In the genomic region with DNA sequence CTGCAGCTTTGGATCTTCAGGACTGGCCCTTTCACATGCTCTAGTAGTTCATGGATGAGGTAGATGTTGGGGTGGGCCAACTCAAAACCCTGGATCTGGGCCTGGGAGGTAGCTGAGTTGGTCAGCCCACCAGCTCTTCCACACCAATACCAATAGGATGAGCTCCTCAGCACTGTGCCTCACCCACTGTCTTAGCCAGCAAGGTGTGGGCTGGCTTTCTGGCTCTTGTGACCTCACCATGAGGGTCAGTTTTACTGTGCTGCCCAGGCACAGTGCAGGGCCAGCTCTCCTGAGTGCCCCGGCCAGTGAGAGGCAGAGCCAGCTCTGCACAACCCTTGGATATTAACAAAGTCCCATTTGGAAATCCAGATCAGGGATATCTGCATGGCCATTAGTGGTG, we compare ENCODE assay signal across 26 mouse cellular contexts. TPM values are rescaled to one million over a fixed set of nuclear protein-coding genes. Genes with fewer than 3 reads are reported as not detected.
DNase-seq lines count a peak whose midpoint lies in the region; ATAC-seq and TF ChIP-seq lines count a peak whose summit lies in the region.
"Had no signal": no experiment of that assay in that cellular context is flagged by ENCODE, and none has a peak within 500 bp of the region (broad histone marks: within the 10 kb centered on the region; RNA-seq: fewer than 3 reads in every experiment).

No protein-coding gene starts in this region.

- no peaks in the 10 kb centered on the region for H3K9me3 ChIP-seq in ES-E14 (ENCODE audit: control insufficient read depth, insufficient read depth, low read depth, low read length)
- H3K9me3 ChIP-seq in stomach, embryonic 15.5 days: no peaks in the 10 kb centered on the region
- no peaks in the 10 kb centered on the region for H3K9me3 ChIP-seq in intestine, embryonic 16.5 days (ENCODE audit: control insufficient read depth, low read length)
- H3K9me3 ChIP-seq: embryonic facial prominence, embryonic 12.5 days; forebrain, embryonic 13.5 days; forebrain, embryonic 15.5 days had no signal

- no peaks in the 10 kb centered on the region for H3K4me1 ChIP-seq in testis, adult 2 months (ENCODE audit: control insufficient read depth, insufficient read depth, low read length)
- H3K4me1 ChIP-seq in ES-E14 (ENCODE audit: control insufficient read depth in 2 of 2, insufficient read depth in 2 of 2, low read length in 2 of 2, poor library complexity in 1 of 2): no peaks in the 10 kb centered on the region
- H3K4me1 ChIP-seq in stomach, embryonic 15.5 days: no peaks in the 10 kb centered on the region
- no peaks in the 10 kb centered on the region for H3K4me1 ChIP-seq in intestine, embryonic 16.5 days (ENCODE audit: control insufficient read depth, insufficient read depth, low read length)
- H3K4me1 ChIP-seq: embryonic facial prominence, embryonic 10.5 days; embryonic facial prominence, embryonic 12.5 days; forebrain, embryonic 13.5 days; forebrain, embryonic 15.5 days had no signal

- DNase-seq in testis, postnatal 10 days (ENCODE audit: low spot score): no peak
- DNase-seq in ES-E14 (ENCODE audit: low read depth, low spot score): no peak
- DNase-seq in kidney, postnatal 14 days: no peak
- no peak for DNase-seq in adrenal gland, postnatal 36 days
- DNase-seq: adrenal gland, postnatal 10 days; adrenal gland, postnatal 25 days; cerebellum, adult 11-12 months; cerebellum, adult 2 months; cerebellum, adult 9-10 months; cerebellum, postnatal 10 days; cerebellum, postnatal 25 days; forebrain, postnatal 0 days had no signal

- no peaks in the 10 kb centered on the region for H3K27me3 ChIP-seq in testis, adult 2 months (ENCODE audit: control insufficient read depth, insufficient read depth, low read length)
- no peaks in the 10 kb centered on the region for H3K27me3 ChIP-seq in stomach, embryonic 15.5 days (replicated peaks)
- H3K27me3 ChIP-seq in intestine, embryonic 16.5 days (replicated peaks; ENCODE audit: control insufficient read depth, insufficient read depth, low read length): no peaks in the 10 kb centered on the region
- H3K27me3 ChIP-seq: embryonic facial prominence, embryonic 12.5 days; forebrain, embryonic 13.5 days; forebrain, embryonic 15.5 days had no signal

- peak; percentile 21; the same call in 1 of the 2 replicates for TF ChIP-seq POLR2A in testis, adult 2 months (IDR thresholded peaks at IDR 0.05; ENCODE audit: control insufficient read depth, low read depth, low read length)

- no peak overlapping the region for H3K4me3 ChIP-seq in testis, adult 2 months (ENCODE audit: control insufficient read depth, low read depth, low read length)
- H3K4me3 ChIP-seq in ES-E14 (ENCODE audit: insufficient read depth in 1 of 2, low read depth in 1 of 2, low read length in 2 of 2, poor library complexity in 1 of 2, severe bottlenecking in 1 of 2): peak overlapping the region; percentile 12 to 52; a peak in 3 of 4 replicates
- no peak overlapping the region for H3K4me3 ChIP-seq in stomach, embryonic 15.5 days (replicated peaks)
- no peak overlapping the region for H3K4me3 ChIP-seq in intestine, embryonic 16.5 days (ENCODE audit: low read length)
- H3K4me3 ChIP-seq: embryonic facial prominence, embryonic 10.5 days; embryonic facial prominence, embryonic 12.5 days; forebrain, embryonic 13.5 days; forebrain, embryonic 15.5 days had no signal

- no peak overlapping the region for H3K4me2 ChIP-seq in stomach, embryonic 15.5 days
- H3K4me2 ChIP-seq in intestine, embryonic 16.5 days (ENCODE audit: low read depth, low read length): no peak overlapping the region
- H3K4me2 ChIP-seq: embryonic facial prominence, embryonic 12.5 days; forebrain, embryonic 13.5 days; forebrain, embryonic 15.5 days had no signal

- peak; percentile 50; the same call in 1 of the 2 replicates for ATAC-seq in stomach, embryonic 15.5 days (ENCODE audit: insufficient read depth, low FRiP score, low read depth)
- ATAC-seq in intestine, embryonic 16.5 days: no peak
- ATAC-seq: activated CD4-positive, CD25-positive, alpha-beta regulatory T cell, adult 4 months; forebrain, embryonic 13.5 days; forebrain, embryonic 15.5 days; forebrain, postnatal 0 days had no signal

- no peak overlapping the region for H3K27ac ChIP-seq in testis, adult 2 months (ENCODE audit: control insufficient read depth, insufficient read depth, low read depth, low read length)
- H3K27ac ChIP-seq in ES-E14 (ENCODE audit: insufficient read depth, low read depth, low read length, poor library complexity, severe bottlenecking): peak overlapping the region; percentile 69; the same call in 1 of the 2 replicates
- H3K27ac ChIP-seq in stomach, embryonic 15.5 days: no peak overlapping the region
- no peak overlapping the region for H3K27ac ChIP-seq in intestine, embryonic 16.5 days (ENCODE audit: low read length)
- H3K27ac ChIP-seq: embryonic facial prominence, embryonic 10.5 days; embryonic facial prominence, embryonic 12.5 days; forebrain, embryonic 13.5 days; forebrain, embryonic 15.5 days had no signal

- H3K9ac ChIP-seq in ES-E14 (ENCODE audit: insufficient read depth, low read depth, low read length, poor library complexity, severe bottlenecking): 0 out of 2 replicates have a peak overlapping the region, but pooled peaks have one; percentile 16
- no peak overlapping the region for H3K9ac ChIP-seq in stomach, embryonic 15.5 days
- no peak overlapping the region for H3K9ac ChIP-seq in intestine, embryonic 16.5 days (ENCODE audit: low read depth, low read length)
- H3K9ac ChIP-seq: embryonic facial prominence, embryonic 12.5 days; forebrain, embryonic 13.5 days; forebrain, embryonic 15.5 days; forebrain, postnatal 0 days had no signal

- TF ChIP-seq CTCF in testis, adult 2 months (IDR thresholded peaks at IDR 0.05; ENCODE audit: control insufficient read depth, insufficient read depth, insufficient replicate concordance, low read depth, low read length): no peak

- 88% methylated on average over 1 of the region's 1 CpGs for WGBS in stomach, embryonic 15.5 days
- WGBS in intestine, embryonic 16.5 days: 100% methylated on average over 1 of the region's 1 CpGs

- H3K36me3 ChIP-seq in testis, adult 2 months (ENCODE audit: control insufficient read depth, insufficient read depth, low read length): no peaks in the 10 kb centered on the region
- H3K36me3 ChIP-seq in ES-E14 (ENCODE audit: control insufficient read depth, insufficient read depth, low read length, poor library complexity, severe bottlenecking): no peaks in the 10 kb centered on the region
- no peaks in the 10 kb centered on the region for H3K36me3 ChIP-seq in stomach, embryonic 15.5 days
- H3K36me3 ChIP-seq in intestine, embryonic 16.5 days (ENCODE audit: control insufficient read depth, insufficient read depth, low read length): no peaks in the 10 kb centered on the region
- H3K36me3 ChIP-seq: embryonic facial prominence, embryonic 10.5 days; embryonic facial prominence, embryonic 12.5 days; forebrain, embryonic 15.5 days had no signal

- in situ Hi-C loops in ES-E14 (cut with MboI; ENCODE audit: low sequenced_read_pairs in 2 of 2, unreplicated experiment in 2 of 2): no loop called here

TF ChIP-seq in ES-E14, 5 proteins besides CTCF, POLR2A, EP300 and RAD21:
- no peak for TF ChIP-seq ZC3H11A (IDR thresholded peaks at IDR 0.05; ENCODE audit: borderline replicate concordance, low read depth, low read length)
- TF ChIP-seq ZNF384 (IDR thresholded peaks at IDR 0.05; ENCODE audit: low read depth, low read length): no peak
- no peak for TF ChIP-seq CHD2 (IDR thresholded peaks at IDR 0.05; ENCODE audit: low read depth, low read length)
- TF ChIP-seq MAFK (IDR thresholded peaks at IDR 0.05; ENCODE audit: insufficient read depth, low read depth, low read length): no peak
- TF ChIP-seq HCFC1 (IDR thresholded peaks at IDR 0.05; ENCODE audit: borderline replicate concordance, insufficient read depth, low read length): no peak

RNA-seq across cellular contexts. Expression of gene Gm10643, which starts 7.1 kb away (rescaled TPM):
- 6.3 and 6.6 TPM in 2 replicates for polyA plus RNA-seq in testis, adult 2 months (2012; rRNA removed)
- 1.5 and 1.7 TPM in 2 replicates for total RNA-seq in ES-E14 (2012; rRNA removed)
- polyA plus RNA-seq in stomach, embryonic 15.5 days (2015; fragmentation: Nextera tagmentation; extraction: Ambion mirVana): 1.1 and 1.3 TPM in 2 replicates
- 0.76 and 0.81 TPM in 2 replicates for polyA plus RNA-seq in intestine, embryonic 16.5 days (2015; fragmentation: Nextera tagmentation; extraction: Ambion mirVana)
- total RNA-seq in adrenal gland, postnatal 36 days (2021): 1 to 10 TPM; 3.1 to 3.2 TPM

RNA-seq across cellular contexts. Expression of gene Rfx1, which starts 8.8 kb away (rescaled TPM):
- polyA plus RNA-seq in testis, adult 2 months (2012; rRNA removed): 83.0 and 89.5 TPM in 2 replicates
- 16.2 and 22.3 TPM in 2 replicates for total RNA-seq in ES-E14 (2012; rRNA removed)
- 8.0 and 8.8 TPM in 2 replicates for polyA plus RNA-seq in stomach, embryonic 15.5 days (2015; fragmentation: Nextera tagmentation; extraction: Ambion mirVana)
- 5.9 and 6.8 TPM in 2 replicates for polyA plus RNA-seq in intestine, embryonic 16.5 days (2015; fragmentation: Nextera tagmentation; extraction: Ambion mirVana)
- total RNA-seq in adrenal gland, postnatal 36 days (2021): 10 to 100 TPM; 13.2 to 19.9 TPM

RNA-seq across cellular contexts. Expression of gene Rln3, which starts 13.0 kb away (rescaled TPM):
- 0.84 TPM in 1 of 2 replicates, not detected in the other for polyA plus RNA-seq in testis, adult 2 months (2012; rRNA removed)
- 7.3 and 26.6 TPM in 2 replicates for total RNA-seq in ES-E14 (2012; rRNA removed)
- polyA plus RNA-seq in stomach, embryonic 15.5 days (2015; fragmentation: Nextera tagmentation; extraction: Ambion mirVana): not detected in 2 replicates
- 0.23 and 0.37 TPM in 2 replicates for polyA plus RNA-seq in intestine, embryonic 16.5 days (2015; fragmentation: Nextera tagmentation; extraction: Ambion mirVana)
- total RNA-seq in adrenal gland, postnatal 36 days (2021): not detected
- total RNA-seq: adrenal gland, adult 18-20 months; adrenal gland, postnatal 25 days; MEL had no signal
- polyA plus RNA-seq: C2C12; cortical plate, adult 2 months; embryonic facial prominence, embryonic 10.5 days; embryonic facial prominence, embryonic 12.5 days; embryonic facial prominence, embryonic 14.5 days; forebrain, embryonic 11.5 days; forebrain, embryonic 13.5 days; forebrain, embryonic 15.5 days; forebrain, postnatal 0 days had no signal

RNA-seq across cellular contexts. Expression of gene Il27ra, which starts 15.4 kb away (rescaled TPM):
- 0.08 and 0.12 TPM in 2 replicates for polyA plus RNA-seq in testis, adult 2 months (2012; rRNA removed)
- total RNA-seq in ES-E14 (2012; rRNA removed): 0.89 and 3.6 TPM in 2 replicates
- polyA plus RNA-seq in stomach, embryonic 15.5 days (2015; fragmentation: Nextera tagmentation; extraction: Ambion mirVana): 1.1 and 1.7 TPM in 2 replicates
- polyA plus RNA-seq in intestine, embryonic 16.5 days (2015; fragmentation: Nextera tagmentation; extraction: Ambion mirVana): 1.2 and 1.4 TPM in 2 replicates
- total RNA-seq in adrenal gland, postnatal 36 days (2021): 1 to 10 TPM; 2.0 to 2.2 TPM

RNA-seq across cellular contexts. Expression of gene Palm3, which starts 36.6 kb away (rescaled TPM):
- polyA plus RNA-seq in testis, adult 2 months (2012; rRNA removed): 1.2 and 1.9 TPM in 2 replicates
- total RNA-seq in ES-E14 (2012; rRNA removed): 25.5 and 29.0 TPM in 2 replicates
- polyA plus RNA-seq in stomach, embryonic 15.5 days (2015; fragmentation: Nextera tagmentation; extraction: Ambion mirVana): 6.6 and 6.7 TPM in 2 replicates
- 5.8 and 6.4 TPM in 2 replicates for polyA plus RNA-seq in intestine, embryonic 16.5 days (2015; fragmentation: Nextera tagmentation; extraction: Ambion mirVana)
- under 1 TPM; 0.43 to 0.46 TPM for total RNA-seq in adrenal gland, postnatal 36 days (2021)

Comparison
In these comparisons a context has a peak if more than half of its experiments do, and no peak if none do; other contexts are left out.
1. H3K4me3 ChIP-seq: peak in ES-E14 (2 of 2); none in testis, adult 2 months (single experiment), stomach, embryonic 15.5 days (single experiment) and intestine, embryonic 16.5 days (single experiment).